Mouse (Mus musculus): ENCODE measurements around the gene Rhoh. TPM values are rescaled to one million over a fixed set of nuclear protein-coding genes. Genes with fewer than 3 reads are reported as not detected.

Rhoh gene
- polyA plus RNA-seq, 1 experiment from 2014 or later, result 0.33 TPM

- no peak for ATAC-seq (ENCODE audit: low FRiP score)
- Histone ChIP-seq H3K4me3 (ENCODE audit: low read depth, low read length) (no peak overlapping the region), H3K27me3 (ENCODE audit: control insufficient read depth, insufficient read depth, low read length) (no peaks in the 10 kb centered on the region), H3K4me1 (ENCODE audit: control insufficient read depth, insufficient read depth, low read length) (no peaks in the 10 kb centered on the region), H3K27ac (ENCODE audit: low read depth, low read length) (no peak overlapping the region), H3K36me3 (ENCODE audit: control insufficient read depth, insufficient read depth, low read length) (no peaks in the 10 kb centered on the region), H3K9me3 (ENCODE audit: control insufficient read depth, low read length) (no peaks in the 10 kb centered on the region; the same call in 1 of the 2 replicates), H3K4me2 (no peak overlapping the region), H3K9ac (ENCODE audit: low read length) (no peak overlapping the region)
- 95% methylated on average over 2 of the region's 2 CpGs for WGBS
- no peak for DNase-seq (ENCODE audit: low spot score, missing footprints)
These were observed 36.7 kb downstream of the Rhoh start for GRCm38 (mm10) chr5:65897731-65898130.

DNA sequence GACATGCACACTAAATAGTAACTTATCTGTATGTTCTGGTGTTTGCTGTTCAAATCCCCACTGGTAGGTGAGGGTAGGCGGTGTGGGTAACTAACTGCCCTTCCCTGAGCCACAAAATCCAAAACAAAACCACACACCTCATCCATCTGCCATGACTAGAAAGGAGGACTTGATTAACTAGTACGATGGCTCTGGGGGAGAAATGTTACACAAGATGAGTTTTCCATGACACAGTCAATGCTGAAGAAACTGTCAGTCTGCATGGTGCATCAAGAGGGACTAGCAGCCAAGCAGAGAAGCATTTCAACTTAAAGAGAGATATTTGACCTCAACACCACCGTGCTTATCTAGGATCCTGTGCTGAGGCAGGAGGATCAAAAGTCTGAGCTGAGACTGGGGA, 37.7 kb downstream of the Rhoh start:
- Histone ChIP-seq H3K4me2 (no peak overlapping the region), H3K4me1 (ENCODE audit: control insufficient read depth, insufficient read depth, low read length) (no peaks in the 10 kb centered on the region), H3K4me3 (ENCODE audit: low read depth, low read length) (no peak overlapping the region), H3K27ac (ENCODE audit: low read depth, low read length) (no peak overlapping the region), H3K27me3 (ENCODE audit: control insufficient read depth, insufficient read depth, low read length) (no peaks in the 10 kb centered on the region), H3K36me3 (ENCODE audit: control insufficient read depth, insufficient read depth, low read length) (no peaks in the 10 kb centered on the region), H3K9ac (ENCODE audit: low read length) (no peak overlapping the region), H3K9me3 (ENCODE audit: control insufficient read depth, low read length) (no peaks in the 10 kb centered on the region; the same call in 1 of the 2 replicates)
- DNase-seq (ENCODE audit: low spot score, missing footprints), result no peak
- WGBS, result 85% methylated on average over 3 of the region's 3 CpGs
- ATAC-seq (ENCODE audit: low FRiP score), result no peak

DNA sequence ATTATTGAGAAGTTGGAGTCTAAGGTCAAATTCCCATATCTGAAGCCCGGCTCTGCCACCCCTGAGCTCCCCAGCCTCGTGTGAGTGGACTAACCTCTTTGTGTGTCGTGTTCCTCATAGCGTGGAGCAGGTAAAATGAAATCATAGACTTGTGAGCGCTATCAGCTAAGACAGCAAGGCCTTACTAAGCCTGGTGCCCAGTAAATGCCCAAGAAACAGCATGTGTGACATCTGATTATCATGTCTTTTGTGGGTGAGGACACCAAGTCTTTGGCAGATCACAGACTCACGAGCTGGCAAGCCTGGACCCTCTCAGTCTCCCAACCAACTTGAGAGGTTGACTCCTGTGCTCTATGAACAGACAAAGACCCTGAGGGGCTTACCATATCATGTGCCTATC, 39.1 kb downstream of the Rhoh start:
- H3K4me2 ChIP-seq, result no peak overlapping the region
- no peak overlapping the region for H3K27ac ChIP-seq (ENCODE audit: low read depth, low read length)
- H3K4me1 ChIP-seq (ENCODE audit: control insufficient read depth, insufficient read depth, low read length), result no peaks in the 10 kb centered on the region
- H3K27me3 ChIP-seq (ENCODE audit: control insufficient read depth, insufficient read depth, low read length), result no peaks in the 10 kb centered on the region
- H3K36me3 ChIP-seq (ENCODE audit: control insufficient read depth, insufficient read depth, low read length), result no peaks in the 10 kb centered on the region
- no peak overlapping the region for H3K9ac ChIP-seq (ENCODE audit: low read length)
- H3K9me3 ChIP-seq (ENCODE audit: control insufficient read depth, low read length), result no peaks in the 10 kb centered on the region; the same call in 1 of the 2 replicates
- ATAC-seq (ENCODE audit: low FRiP score), result no peak
- DNase-seq (ENCODE audit: low spot score, missing footprints), result no peak
- WGBS, result 85% methylated on average over 6 of the region's 6 CpGs
- no peak overlapping the region for H3K4me3 ChIP-seq (ENCODE audit: low read depth, low read length)

- no peak for ATAC-seq (ENCODE audit: low FRiP score)
- H3K36me3 ChIP-seq (ENCODE audit: control insufficient read depth, insufficient read depth, low read length), result no peaks in the 10 kb centered on the region
- no peak overlapping the region for H3K4me2 ChIP-seq
- H3K4me3 ChIP-seq (ENCODE audit: low read depth, low read length), result no peak overlapping the region
- H3K27ac ChIP-seq (ENCODE audit: low read depth, low read length), result no peak overlapping the region
- no peaks in the 10 kb centered on the region for H3K4me1 ChIP-seq (ENCODE audit: control insufficient read depth, insufficient read depth, low read length)
- 67% methylated on average over 7 of the region's 7 CpGs for WGBS
- H3K9me3 ChIP-seq (ENCODE audit: control insufficient read depth, low read length), result no peaks in the 10 kb centered on the region; the same call in 1 of the 2 replicates
- DNase-seq (ENCODE audit: low spot score, missing footprints), result no peak
- H3K27me3 ChIP-seq (ENCODE audit: control insufficient read depth, insufficient read depth, low read length), result no peaks in the 10 kb centered on the region
- H3K9ac ChIP-seq (ENCODE audit: low read length), result no peak overlapping the region
These were observed 39.9 kb downstream of the Rhoh start for GRCm38 (mm10) chr5:65900862-65901265.

GRCm38 (mm10) chr5:65901868-65902418, 40.9 kb downstream of the Rhoh start:
- no peak overlapping the region for H3K9ac ChIP-seq (ENCODE audit: low read length)
- no peak overlapping the region for H3K27ac ChIP-seq (ENCODE audit: low read depth, low read length)
- no peaks in the 10 kb centered on the region; the same call in 1 of the 2 replicates for H3K9me3 ChIP-seq (ENCODE audit: control insufficient read depth, low read length)
- no peaks in the 10 kb centered on the region for H3K4me1 ChIP-seq (ENCODE audit: control insufficient read depth, insufficient read depth, low read length)
- DNase-seq (ENCODE audit: low spot score, missing footprints) (no peak), ATAC-seq (ENCODE audit: low FRiP score) (no peak)
- no peak overlapping the region for H3K4me3 ChIP-seq (ENCODE audit: low read depth, low read length)
- no peaks in the 10 kb centered on the region for H3K36me3 ChIP-seq (ENCODE audit: control insufficient read depth, insufficient read depth, low read length)
- H3K4me2 ChIP-seq, result no peak overlapping the region
- H3K27me3 ChIP-seq (ENCODE audit: control insufficient read depth, insufficient read depth, low read length), result no peaks in the 10 kb centered on the region
- WGBS, result 92% methylated on average over 10 of the region's 10 CpGs

- H3K9ac ChIP-seq (ENCODE audit: low read length), result no peak overlapping the region
- DNase-seq (ENCODE audit: low spot score, missing footprints) (no peak), ATAC-seq (ENCODE audit: low FRiP score) (no peak)
- no peaks in the 10 kb centered on the region; the same call in 1 of the 2 replicates for H3K9me3 ChIP-seq (ENCODE audit: control insufficient read depth, low read length)
- H3K4me2 ChIP-seq, result no peak overlapping the region
- no peaks in the 10 kb centered on the region for H3K4me1 ChIP-seq (ENCODE audit: control insufficient read depth, insufficient read depth, low read length)
- H3K4me3 ChIP-seq (ENCODE audit: low read depth, low read length), result no peak overlapping the region
- WGBS, result 93% methylated on average over 9 of the region's 9 CpGs
- H3K27me3 ChIP-seq (ENCODE audit: control insufficient read depth, insufficient read depth, low read length), result no peaks in the 10 kb centered on the region
- no peak overlapping the region for H3K27ac ChIP-seq (ENCODE audit: low read depth, low read length)
- H3K36me3 ChIP-seq (ENCODE audit: control insufficient read depth, insufficient read depth, low read length), result no peaks in the 10 kb centered on the region
These were observed 41.8 kb downstream of the Rhoh start for GRCm38 (mm10) chr5:65902811-65903210.

GRCm38 (mm10) chr5:65904476-65904875, 43.5 kb downstream of the Rhoh start:
- no peak overlapping the region for H3K4me2 ChIP-seq
- no peaks in the 10 kb centered on the region for H3K36me3 ChIP-seq (ENCODE audit: control insufficient read depth, insufficient read depth, low read length)
- 89% methylated on average over 4 of the region's 4 CpGs for WGBS
- no peak overlapping the region for H3K4me3 ChIP-seq (ENCODE audit: low read depth, low read length)
- H3K4me1 ChIP-seq (ENCODE audit: control insufficient read depth, insufficient read depth, low read length), result no peaks in the 10 kb centered on the region
- H3K27me3 ChIP-seq (ENCODE audit: control insufficient read depth, insufficient read depth, low read length), result no peaks in the 10 kb centered on the region
- H3K9me3 ChIP-seq (ENCODE audit: control insufficient read depth, low read length), result no peaks in the 10 kb centered on the region; the same call in 1 of the 2 replicates
- ATAC-seq (ENCODE audit: low FRiP score), result no peak
- no peak overlapping the region for H3K9ac ChIP-seq (ENCODE audit: low read length)
- DNase-seq (ENCODE audit: low spot score, missing footprints), result no peak
- H3K27ac ChIP-seq (ENCODE audit: low read depth, low read length), result no peak overlapping the region

- no peaks in the 10 kb centered on the region; the same call in 1 of the 2 replicates for H3K9me3 ChIP-seq (ENCODE audit: control insufficient read depth, low read length)
- WGBS, result 73% methylated on average over 2 of the region's 2 CpGs
- no peaks in the 10 kb centered on the region for H3K4me1 ChIP-seq (ENCODE audit: control insufficient read depth, insufficient read depth, low read length)
- DNase-seq (ENCODE audit: low spot score, missing footprints), result no peak
- no peak overlapping the region for H3K4me2 ChIP-seq
- H3K4me3 ChIP-seq (ENCODE audit: low read depth, low read length), result no peak overlapping the region
- no peaks in the 10 kb centered on the region for H3K27me3 ChIP-seq (ENCODE audit: control insufficient read depth, insufficient read depth, low read length)
- no peak overlapping the region for H3K9ac ChIP-seq (ENCODE audit: low read length)
- no peak overlapping the region for H3K27ac ChIP-seq (ENCODE audit: low read depth, low read length)
- no peaks in the 10 kb centered on the region for H3K36me3 ChIP-seq (ENCODE audit: control insufficient read depth, insufficient read depth, low read length)
- no peak for ATAC-seq (ENCODE audit: low FRiP score)
These were observed 47.7 kb downstream of the Rhoh start for GRCm38 (mm10) chr5:65908751-65909150.

DNA sequence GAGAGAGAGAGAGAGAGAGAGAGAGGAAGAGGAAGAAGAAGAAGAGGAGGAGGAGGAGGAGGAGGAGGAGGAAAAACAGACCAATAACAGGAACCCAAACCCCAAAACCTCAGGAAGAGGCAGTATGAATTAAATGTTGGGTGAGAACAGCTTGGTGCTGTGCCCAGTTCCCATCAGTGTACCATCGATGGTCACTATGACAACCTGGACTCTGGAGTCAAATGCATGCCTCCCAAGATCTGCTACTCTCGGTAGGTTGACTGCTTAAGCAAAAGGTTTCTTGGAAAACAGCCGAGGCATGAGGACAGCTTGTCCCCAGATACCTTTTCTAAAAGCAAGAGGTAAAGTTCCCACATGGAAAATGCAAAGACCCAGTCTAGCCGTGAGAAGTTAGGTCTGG, 48.3 kb downstream of the Rhoh start:
- DNase-seq (ENCODE audit: low spot score, missing footprints), result no peak
- no peak overlapping the region for H3K27ac ChIP-seq (ENCODE audit: low read depth, low read length)
- no peak overlapping the region for H3K9ac ChIP-seq (ENCODE audit: low read length)
- no peaks in the 10 kb centered on the region for H3K4me1 ChIP-seq (ENCODE audit: control insufficient read depth, insufficient read depth, low read length)
- no peaks in the 10 kb centered on the region; the same call in 1 of the 2 replicates for H3K9me3 ChIP-seq (ENCODE audit: control insufficient read depth, low read length)
- H3K36me3 ChIP-seq (ENCODE audit: control insufficient read depth, insufficient read depth, low read length), result no peaks in the 10 kb centered on the region
- H3K4me3 ChIP-seq (ENCODE audit: low read depth, low read length), result no peak overlapping the region
- no peaks in the 10 kb centered on the region for H3K27me3 ChIP-seq (ENCODE audit: control insufficient read depth, insufficient read depth, low read length)
- no peak for ATAC-seq (ENCODE audit: low FRiP score)
- no peak overlapping the region for H3K4me2 ChIP-seq
- WGBS, result 79% methylated on average over 4 of the region's 4 CpGs
